ENCODE assay signal across 12 mouse cellular contexts in genomic region chr11:33142801-33143200, GRCm38 (mm10). TPM values are rescaled to one million over a fixed set of nuclear protein-coding genes. Genes with fewer than 3 reads are reported as not detected.
DNase-seq lines count a peak whose midpoint lies in the region; ATAC-seq and TF ChIP-seq lines count a peak whose summit lies in the region.
"Had no signal": no experiment of that assay in that cellular context is flagged by ENCODE, and none has a peak within 500 bp of the region (broad histone marks: within the 10 kb centered on the region; RNA-seq: fewer than 3 reads in every experiment).

No protein-coding gene starts in this region.

- no peaks in the 10 kb centered on the region for H3K9me3 ChIP-seq in liver, postnatal 0 days (ENCODE audit: low read length)
- H3K9me3 ChIP-seq in heart, embryonic 15.5 days (replicated peaks), result no peaks in the 10 kb centered on the region
- H3K9me3 ChIP-seq: embryonic facial prominence, embryonic 15.5 days; megakaryocyte, embryonic 14.5 days had no signal

- DNase-seq in liver, postnatal 0 days, result peak; percentile 11
- no peak for DNase-seq in liver
- DNase-seq in adrenal gland, postnatal 10 days, result peak; percentile 49
- peak; percentile 57 for DNase-seq in lung, postnatal 14 days
- DNase-seq in layer of hippocampus, adult 9-10 months (ENCODE audit: low spot score), result no peak
- no peak for DNase-seq in c-Kit-positive CD71-positive TER-119-positive erythroid progenitor cells, embryonic 14.5 days (ENCODE audit: low spot score)
- DNase-seq: kidney, postnatal 10 days; layer of hippocampus, postnatal 36 days; thymus, postnatal 14 days had no signal

- no peak overlapping the region for H3K27ac ChIP-seq in liver, postnatal 0 days (ENCODE audit: low read depth)
- peak overlapping the region; percentile 80 for H3K27ac ChIP-seq in heart, embryonic 15.5 days
- H3K27ac ChIP-seq: embryonic facial prominence, embryonic 15.5 days had no signal

- no peak for TF ChIP-seq CTCF in liver, postnatal 0 days (IDR thresholded peaks at IDR 0.05; ENCODE audit: low read depth)

- no peak for TF ChIP-seq EP300 in liver, postnatal 0 days (IDR thresholded peaks at IDR 0.05; ENCODE audit: low read depth)

- peaks cover 53% of the 10 kb centered on the region for H3K27me3 ChIP-seq in liver, postnatal 0 days (ENCODE audit: insufficient read depth, low read length)
- H3K27me3 ChIP-seq in heart, embryonic 15.5 days, result peaks cover 19% of the 10 kb centered on the region

- no peak for ATAC-seq in liver, postnatal 0 days
- ATAC-seq in heart, embryonic 15.5 days (replicated peaks; ENCODE audit: insufficient number of reproducible peaks, insufficient read depth, low FRiP score, low read depth), result peak; percentile 53

- no peak overlapping the region for H3K4me2 ChIP-seq in liver, postnatal 0 days (ENCODE audit: low read depth, low read length)
- H3K4me2 ChIP-seq in heart, embryonic 15.5 days, result peak overlapping the region; percentile 41
- H3K4me2 ChIP-seq: embryonic facial prominence, embryonic 15.5 days had no signal

- no peak overlapping the region for H3K4me3 ChIP-seq in liver, postnatal 0 days (ENCODE audit: low read depth, low read length)
- H3K4me3 ChIP-seq in heart, embryonic 15.5 days, result no peak overlapping the region
- H3K4me3 ChIP-seq: embryonic facial prominence, embryonic 15.5 days; megakaryocyte, embryonic 14.5 days had no signal

- H3K4me1 ChIP-seq in liver, postnatal 0 days (ENCODE audit: insufficient read depth), result peaks cover 12% of the 10 kb centered on the region
- H3K4me1 ChIP-seq in heart, embryonic 15.5 days (replicated peaks), result peaks cover 55% of the 10 kb centered on the region

- WGBS in liver, postnatal 0 days (ENCODE audit: insufficient replicate concordance), result 80% methylated on average over 1 of the region's 1 CpGs
- WGBS in heart, embryonic 15.5 days, result 33% methylated on average over 1 of the region's 1 CpGs

- H3K9ac ChIP-seq in liver, postnatal 0 days (replicated peaks), result no peak overlapping the region
- H3K9ac ChIP-seq in heart, embryonic 15.5 days, result no peak overlapping the region
- H3K9ac ChIP-seq: embryonic facial prominence, embryonic 15.5 days had no signal

- H3K36me3 ChIP-seq in liver, postnatal 0 days (replicated peaks; ENCODE audit: insufficient read depth, low read length), result no peaks in the 10 kb centered on the region
- H3K36me3 ChIP-seq in heart, embryonic 15.5 days, result no peaks in the 10 kb centered on the region
- H3K36me3 ChIP-seq: embryonic facial prominence, embryonic 15.5 days had no signal

RNA-seq across cellular contexts. Expression of gene Fgf18, which starts 4.4 kb away (rescaled TPM):
- 0.11 and 0.13 TPM in 2 replicates for polyA plus RNA-seq in liver, postnatal 0 days (2015; fragmentation: Nextera tagmentation; extraction: Ambion mirVana)
- total RNA-seq in adrenal gland, postnatal 10 days (2021), result 1 to 10 TPM; 3.0 to 3.6 TPM
- 9.1 and 9.5 TPM in 2 replicates for polyA plus RNA-seq in heart, embryonic 15.5 days (2015; fragmentation: Nextera tagmentation; extraction: Ambion mirVana)

RNA-seq across cellular contexts. Expression of gene Npm1, which starts 20.2 kb away (rescaled TPM):
- 321 TPM in 2 replicates for polyA plus RNA-seq in liver, postnatal 0 days (2015; fragmentation: Nextera tagmentation; extraction: Ambion mirVana)
- 100 to 1,000 TPM; 311 to 336 TPM for total RNA-seq in adrenal gland, postnatal 10 days (2021)
- 392 and 425 TPM in 2 replicates for polyA plus RNA-seq in heart, embryonic 15.5 days (2015; fragmentation: Nextera tagmentation; extraction: Ambion mirVana)

Comparison
In these comparisons a context has a peak if more than half of its experiments do, and no peak if none do; other contexts are left out.
1. DNase-seq: peak in liver, postnatal 0 days (single experiment), adrenal gland, postnatal 10 days (single experiment) and lung, postnatal 14 days (single experiment); none in liver (single experiment), layer of hippocampus, adult 9-10 months (single experiment) and c-Kit-positive CD71-positive TER-119-positive erythroid progenitor cells, embryonic 14.5 days (single experiment).